Mouse (Mus musculus) liver, adult 2 months (tissue): Measurements from ENCODE around the gene Umad1.

ENCODE experiments used
- CTCF ChIP-seq: fragments of 200-500 bp; IDR thresholded peaks from 2 replicates; pipeline ENCODE4 v1.5.1; 2011; ENCODE audit warnings: low read depth, low read length, control low read depth
- POLR2A ChIP-seq: fragments of 200-500 bp; IDR thresholded peaks from 2 replicates; pipeline ENCODE4 v1.6.1; 2011; ENCODE audit warnings: low read length, control low read depth; ENCODE audit not compliant: insufficient read depth; ENCODE audit errors: extremely low read depth

DNA sequence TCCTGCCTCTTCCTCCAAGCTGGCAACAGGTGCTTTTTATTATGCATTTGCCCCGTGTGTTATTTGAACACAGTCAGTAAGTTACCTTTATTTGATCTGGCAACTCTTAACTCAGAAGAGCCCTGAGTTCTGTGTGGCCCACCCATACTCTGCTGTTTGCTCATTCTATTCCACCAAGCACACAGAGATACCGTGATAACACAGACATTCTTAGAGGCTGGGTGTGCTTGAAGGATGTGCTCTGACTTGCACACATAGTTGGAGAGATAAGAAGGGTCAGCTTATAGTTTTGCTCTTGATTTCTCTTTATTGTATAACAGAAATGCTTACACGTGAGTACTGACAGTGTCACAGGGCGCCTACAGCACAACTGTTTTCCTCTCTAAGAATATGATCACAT, 133.9 kb downstream of the Umad1 start:
- TF ChIP-seq POLR2A: no peak
- no peak for TF ChIP-seq CTCF
